In the genomic region with DNA sequence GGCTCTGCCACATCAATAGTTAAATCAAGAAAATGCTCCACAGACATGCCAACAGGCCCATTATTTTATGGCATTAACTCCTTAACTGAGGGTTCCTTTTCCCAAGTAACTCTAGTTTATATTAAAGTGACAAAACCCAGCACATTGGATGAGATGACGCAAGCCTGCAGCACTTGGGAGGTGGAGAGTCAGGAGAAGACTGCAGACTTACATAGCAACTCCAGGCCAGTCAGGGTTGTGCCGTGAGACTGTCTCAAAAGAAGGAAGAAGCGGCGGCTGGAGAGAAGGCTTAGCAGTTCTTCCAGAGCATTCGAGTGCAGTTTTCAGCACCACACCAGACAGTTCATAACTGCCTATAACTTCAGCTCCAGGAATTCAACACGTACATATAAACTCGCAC, we compare ENCODE assay signal across 18 mouse cellular contexts.
"Had no signal": no experiment of that assay in that cellular context is flagged by ENCODE, and none has a peak within 500 bp of the region (broad histone marks: within the 10 kb centered on the region; RNA-seq: fewer than 3 reads in every experiment).

No protein-coding gene starts in this region.

- DNase-seq: kidney, adult 18-20 months; kidney, adult 9 months; kidney, postnatal 14 days; kidney, postnatal 4 days; left cerebral cortex, postnatal 4 days; lung, embryonic 14.5 days; lung, postnatal 14 days; thymus, adult 2 months; thymus, postnatal 14 days; thymus, postnatal 4 days had no signal

- H3K27ac ChIP-seq: limb, embryonic 12.5 days; limb, embryonic 15.5 days; liver, embryonic 12.5 days; midbrain, embryonic 12.5 days; stomach, postnatal 0 days had no signal

- ATAC-seq: inflammation-experienced regulatory T-cells, adult 6 months; intestine, embryonic 16.5 days; liver, embryonic 12.5 days; midbrain, embryonic 16.5 days had no signal

- H3K4me3 ChIP-seq: limb, embryonic 12.5 days; limb, embryonic 15.5 days; liver, embryonic 12.5 days; midbrain, embryonic 12.5 days had no signal

- H3K4me2 ChIP-seq: limb, embryonic 12.5 days; limb, embryonic 15.5 days; liver, embryonic 12.5 days; lung, embryonic 14.5 days; midbrain, embryonic 12.5 days had no signal

- H3K9ac ChIP-seq: limb, embryonic 12.5 days; limb, embryonic 15.5 days; liver, embryonic 12.5 days; lung, embryonic 14.5 days; midbrain, embryonic 12.5 days had no signal

- H3K9me3 ChIP-seq: limb, embryonic 15.5 days; liver, embryonic 12.5 days; midbrain, embryonic 12.5 days had no signal

- H3K27me3 ChIP-seq: limb, embryonic 12.5 days; limb, embryonic 15.5 days; liver, embryonic 12.5 days; midbrain, embryonic 12.5 days had no signal

- H3K4me1 ChIP-seq: limb, embryonic 12.5 days; limb, embryonic 15.5 days; midbrain, embryonic 12.5 days had no signal
